Mouse (Mus musculus): ENCODE data around the gene Ccdc24.

The Ccdc24 gene

DNA sequence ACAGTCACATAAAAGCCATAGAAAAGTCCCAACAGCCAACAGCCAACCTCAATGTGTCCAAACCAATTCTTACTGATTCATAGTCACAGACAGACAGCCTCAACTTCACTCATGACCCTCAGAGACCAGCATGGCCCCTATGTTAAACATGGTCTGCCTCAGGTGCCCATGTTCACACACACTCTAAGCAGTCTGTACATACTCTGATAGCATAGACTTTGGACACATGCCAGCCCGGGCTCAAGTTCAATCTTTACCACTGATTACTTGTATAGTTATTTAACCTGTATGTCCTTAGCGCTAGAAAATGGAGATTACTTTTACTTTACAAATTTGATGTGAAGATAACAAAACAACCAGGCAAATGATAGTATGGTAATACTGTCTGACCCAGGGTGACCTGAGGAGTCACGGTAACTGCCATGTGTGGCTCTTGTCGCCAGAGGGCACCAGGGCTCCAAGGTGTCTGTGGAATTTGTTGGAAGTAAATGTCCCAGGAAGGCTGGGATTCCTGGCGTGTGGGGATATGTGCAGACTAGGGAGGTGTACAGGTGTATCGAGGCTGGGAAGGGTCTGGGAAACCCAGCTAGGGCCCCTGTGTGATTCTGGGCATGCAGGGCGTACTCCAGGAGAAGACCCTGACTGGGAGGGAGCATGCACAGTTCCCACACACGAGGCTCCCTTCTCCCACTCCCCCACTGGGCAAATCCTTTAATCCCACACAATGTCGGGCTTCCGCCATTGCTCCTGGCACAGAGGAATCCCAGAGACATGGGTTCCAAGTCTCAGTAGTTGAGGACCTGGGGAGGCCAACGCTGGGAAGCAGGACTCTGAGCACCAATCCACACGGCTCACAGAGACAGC, 42.9 kb downstream of the Ccdc24 start:
- no peak for DNase-seq (ENCODE audit: low spot score)

DNA sequence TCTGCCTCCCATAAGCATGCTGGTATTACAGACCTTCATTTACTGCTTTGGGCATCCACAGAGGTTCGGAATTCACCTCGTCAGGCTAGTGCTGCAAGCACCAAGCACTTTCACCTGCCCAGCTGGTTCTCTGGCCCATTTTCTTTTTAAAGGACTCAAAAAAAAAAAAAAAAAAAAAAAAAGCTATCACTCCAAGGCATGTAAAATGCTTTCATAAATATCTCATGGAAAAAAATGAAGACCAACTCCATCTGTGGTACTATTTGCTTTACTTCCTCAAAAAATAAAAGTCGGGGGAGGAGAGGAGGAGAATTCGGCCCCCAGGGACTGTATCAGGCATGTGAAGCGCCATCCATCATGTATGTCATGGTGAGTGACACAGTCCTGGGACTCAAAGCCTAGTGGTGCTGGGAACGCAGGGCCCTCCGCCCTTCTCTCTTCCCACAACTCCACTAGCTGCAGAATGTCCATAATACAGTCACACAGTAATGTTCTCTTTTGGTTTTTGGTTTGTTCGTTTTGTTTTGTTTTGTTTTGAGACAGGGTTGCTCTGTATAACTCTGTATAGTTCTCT, 43.7 kb downstream of the Ccdc24 start:
- DNase-seq (ENCODE audit: low spot score): no peak

DNA sequence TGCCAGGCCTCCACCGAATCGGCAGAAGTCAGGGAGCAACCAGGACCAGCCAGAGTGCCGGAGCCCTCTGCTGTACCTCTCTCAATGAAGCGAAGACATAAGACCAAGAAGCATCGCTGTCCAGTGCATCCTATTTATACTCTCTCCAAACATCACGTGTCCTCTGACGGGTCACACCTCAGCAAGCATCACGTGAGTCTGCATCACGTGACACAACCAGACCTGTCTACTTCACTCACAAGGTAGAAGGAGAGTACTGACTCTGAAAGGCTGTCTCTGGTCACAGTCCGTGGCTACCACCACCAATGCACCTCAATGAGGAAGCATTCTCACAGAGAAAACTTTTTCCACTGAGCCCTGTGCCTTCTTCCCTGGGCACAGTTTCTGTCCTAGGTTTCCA, 54.3 kb downstream of the Ccdc24 start:
- no peak for DNase-seq (ENCODE audit: low spot score)

DNA sequence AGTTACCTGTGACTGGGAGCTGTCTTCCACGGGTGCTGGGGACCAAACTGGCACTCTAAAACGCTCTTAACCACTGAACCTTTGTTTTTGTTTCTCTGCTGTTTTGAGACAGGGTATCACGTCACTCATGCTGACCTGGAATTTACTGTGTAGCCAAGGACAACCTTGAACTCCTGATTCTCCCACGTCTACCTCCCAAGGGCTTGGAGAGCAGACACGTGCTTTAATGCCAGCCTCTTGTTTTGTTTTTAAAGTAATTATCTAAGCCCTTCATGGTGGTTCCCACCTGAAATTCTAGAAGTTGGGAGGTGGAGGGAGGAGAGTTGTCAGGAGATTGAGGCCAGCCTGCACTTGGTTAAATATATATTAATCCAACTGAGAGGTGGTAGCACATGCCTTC, 55.6 kb downstream of the Ccdc24 start:
- DNase-seq (ENCODE audit: low spot score): no peak
